Mouse (Mus musculus): Measurements from ENCODE around the gene Gm20388.

Gm20388 gene

DNA sequence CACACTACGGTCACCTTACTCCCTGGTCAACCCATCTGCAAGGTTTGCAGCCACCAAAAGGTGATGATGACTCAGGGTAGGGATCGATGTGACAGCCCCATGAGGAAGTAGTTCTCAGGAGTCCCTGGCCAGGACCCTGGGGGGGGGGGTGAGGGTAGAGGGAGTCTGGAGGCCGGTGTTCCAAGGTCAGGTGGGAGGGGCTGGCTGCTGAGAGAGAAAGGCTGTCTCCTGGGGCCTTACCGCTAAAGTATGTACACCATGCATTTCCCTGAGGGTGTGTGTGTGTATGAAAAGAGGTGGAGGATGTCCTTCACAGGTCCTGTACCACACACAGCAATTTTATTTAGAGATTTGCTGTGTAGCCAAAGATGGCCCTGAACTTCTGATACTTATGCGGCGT is 2742.0 kb downstream of the Gm20388 start:
- DNase-seq (ENCODE audit: low spot score): no peak

DNA sequence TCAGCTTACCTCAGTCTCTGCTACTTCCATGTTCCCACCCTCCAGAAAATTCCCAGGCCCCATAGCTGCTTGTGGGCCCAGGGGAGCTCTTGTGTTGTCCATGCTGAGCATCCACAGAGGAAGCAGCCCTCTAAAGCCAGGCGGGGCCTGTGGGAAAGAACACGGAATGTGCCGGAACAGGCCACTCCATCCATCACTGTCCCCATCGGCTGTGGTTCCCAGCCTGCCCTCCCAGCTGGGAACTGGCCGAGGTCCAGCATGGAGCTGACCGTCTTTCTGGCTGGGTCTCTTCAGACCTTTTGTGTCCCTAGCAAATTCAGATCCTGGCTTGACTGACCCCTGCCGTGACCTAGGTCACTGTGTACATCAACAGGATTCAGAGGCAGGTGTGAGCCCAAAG is 2744.1 kb downstream of the Gm20388 start:
- no peak for DNase-seq (ENCODE audit: low spot score)

- DNase-seq (ENCODE audit: low spot score): no peak
Measured at GRCm38 (mm10) chr8:122656056-122656999, 2745.7 kb downstream of the Gm20388 start.

- no peak for DNase-seq (ENCODE audit: low spot score)
Measured at GRCm38 (mm10) chr8:122658149-122658806, 2747.6 kb downstream of the Gm20388 start.

DNA sequence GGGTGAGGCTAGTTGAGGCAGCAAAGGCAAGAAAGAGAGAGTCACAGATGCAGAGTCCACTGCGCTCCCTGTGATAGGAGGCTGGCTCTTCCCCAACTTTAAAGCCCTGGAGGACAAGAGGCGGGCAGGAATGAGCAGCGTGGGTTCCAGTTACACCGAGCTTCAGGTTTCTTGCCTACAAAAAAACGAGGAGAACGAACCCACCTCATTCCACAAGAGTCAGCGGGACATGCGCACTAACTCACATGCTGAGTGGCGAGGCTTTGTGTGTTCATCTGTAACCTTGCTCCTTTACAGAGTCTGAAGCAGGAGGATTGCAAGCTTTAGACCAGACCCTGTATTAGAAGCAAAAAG is 2748.1 kb downstream of the Gm20388 start:
- DNase-seq (ENCODE audit: low spot score): no peak

GRCm38 (mm10) chr8:122660022-122660421 is 2749.4 kb downstream of the Gm20388 start:
- DNase-seq (ENCODE audit: low spot score): no peak

DNA sequence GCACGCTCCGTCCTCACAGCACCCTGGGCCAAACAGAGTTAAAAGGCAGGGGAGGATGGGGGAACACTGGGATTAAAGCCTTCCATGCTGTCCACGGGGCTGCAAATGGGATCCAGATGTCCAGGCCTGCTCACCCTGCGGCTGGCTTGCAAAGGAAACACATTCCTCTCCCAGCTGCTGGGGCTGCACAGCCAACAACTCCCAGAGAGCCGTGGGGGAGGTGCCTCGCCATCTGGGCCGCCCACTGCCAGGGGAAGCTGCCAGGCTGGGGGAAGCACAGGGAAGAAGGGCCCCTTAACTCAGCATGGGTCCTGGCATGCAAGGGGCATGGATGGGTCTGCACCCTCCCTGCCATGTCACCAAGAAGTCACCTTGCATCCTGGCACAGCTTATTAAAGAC is 2750.5 kb downstream of the Gm20388 start:
- DNase-seq (ENCODE audit: low spot score): peak; percentile 37

- DNase-seq (ENCODE audit: low spot score): no peak
Measured at GRCm38 (mm10) chr8:122661894-122662293, 2751.3 kb downstream of the Gm20388 start.

DNA sequence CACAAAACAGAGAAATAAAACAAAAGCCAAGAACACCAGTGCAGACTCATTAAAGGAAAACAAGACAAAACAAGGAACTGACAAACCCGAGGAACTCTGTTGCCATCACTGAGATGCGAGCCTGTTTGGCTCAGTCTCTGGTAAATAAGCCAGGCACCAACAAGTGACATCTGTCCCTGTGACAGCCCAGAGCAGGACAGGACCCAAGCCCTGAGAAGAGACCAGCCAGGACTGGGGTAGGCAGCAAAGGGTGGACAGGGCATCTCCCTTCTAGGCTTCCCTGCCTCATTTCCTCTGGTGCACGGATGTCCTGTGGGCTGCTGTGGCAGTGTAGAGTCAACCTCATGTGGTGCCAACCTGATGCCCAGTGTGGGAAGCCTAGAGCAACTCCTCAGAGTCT is 2752.5 kb downstream of the Gm20388 start:
- DNase-seq (ENCODE audit: low spot score): no peak

GRCm38 (mm10) chr8:122663670-122664069 is 2753.0 kb downstream of the Gm20388 start:
- DNase-seq (ENCODE audit: low spot score): no peak

DNA sequence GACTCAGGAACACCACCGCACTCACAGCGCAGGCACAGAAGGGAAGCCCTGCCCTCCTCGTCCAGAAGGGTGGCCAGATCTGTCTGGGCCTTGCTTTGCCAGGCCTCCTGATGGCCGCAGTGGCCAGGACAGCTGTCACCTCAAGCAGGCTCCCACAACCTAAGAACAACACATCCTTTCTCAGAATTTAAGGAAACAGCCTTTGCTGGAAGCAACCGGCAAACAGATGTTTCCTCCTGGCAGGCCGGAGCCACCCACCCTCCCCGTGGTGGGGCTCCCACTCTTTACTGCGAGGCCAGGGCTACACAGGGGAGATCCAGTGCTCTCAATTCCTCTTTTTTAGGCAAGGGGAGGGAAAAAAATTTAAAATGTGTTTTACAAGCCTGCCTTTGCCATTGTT is 2754.6 kb downstream of the Gm20388 start:
- DNase-seq (ENCODE audit: low spot score): no peak

DNA sequence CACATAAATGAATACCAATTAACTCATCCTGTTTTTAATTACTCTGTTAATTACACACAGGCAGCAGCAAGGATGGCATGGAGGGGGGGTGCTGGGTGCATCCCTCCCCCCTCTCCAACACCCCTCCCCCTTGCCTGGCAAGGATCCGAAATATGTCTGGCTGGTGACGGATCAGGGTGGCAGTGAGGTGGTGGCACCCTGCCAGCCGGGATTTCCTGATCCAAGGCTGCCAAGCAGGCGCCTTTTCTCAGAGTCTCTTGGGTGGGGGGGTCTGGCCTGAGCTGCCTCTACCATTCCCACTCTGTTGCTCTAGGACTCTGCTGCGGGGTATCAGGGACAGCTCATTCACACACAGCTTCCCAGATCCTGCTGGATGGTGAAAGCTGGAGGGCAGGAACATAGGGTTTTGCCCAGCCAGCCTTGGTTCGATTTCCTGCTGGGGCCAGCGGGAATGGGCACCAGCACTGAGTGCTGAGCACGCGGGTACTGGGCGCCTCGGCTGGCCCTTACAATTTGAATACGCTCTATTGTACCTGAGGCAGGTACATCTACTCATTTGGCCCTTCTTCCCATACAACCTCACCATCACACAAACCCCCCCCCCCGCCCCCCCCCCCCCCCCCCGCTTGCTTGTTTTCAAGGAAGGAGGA is 2755.2 kb downstream of the Gm20388 start:
- DNase-seq (ENCODE audit: low spot score): no peak

DNA sequence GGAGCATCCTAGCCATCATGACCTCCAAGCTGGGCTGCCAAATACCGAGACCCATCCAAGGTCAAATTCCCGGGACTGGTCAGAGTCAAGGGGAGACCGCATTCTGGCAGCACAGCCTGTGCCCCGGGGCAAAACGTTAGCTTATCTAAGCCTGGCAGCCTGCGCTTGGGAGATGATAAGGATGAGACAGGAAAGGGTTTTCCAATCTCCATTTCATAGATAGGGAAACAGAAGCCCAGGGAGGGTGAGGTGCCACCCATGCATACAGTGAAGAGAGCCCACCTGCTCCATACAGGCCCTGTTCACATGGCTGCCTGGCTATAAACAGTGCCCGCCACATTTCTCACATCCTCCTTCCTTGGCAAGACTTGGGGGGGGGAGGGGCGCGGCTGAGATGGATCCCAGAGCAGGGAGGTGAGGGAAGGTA is 2755.7 kb downstream of the Gm20388 start:
- DNase-seq (ENCODE audit: low spot score): no peak

- no peak for DNase-seq (ENCODE audit: low spot score)
Measured at GRCm38 (mm10) chr8:122666827-122667226, 2756.2 kb downstream of the Gm20388 start.

DNA sequence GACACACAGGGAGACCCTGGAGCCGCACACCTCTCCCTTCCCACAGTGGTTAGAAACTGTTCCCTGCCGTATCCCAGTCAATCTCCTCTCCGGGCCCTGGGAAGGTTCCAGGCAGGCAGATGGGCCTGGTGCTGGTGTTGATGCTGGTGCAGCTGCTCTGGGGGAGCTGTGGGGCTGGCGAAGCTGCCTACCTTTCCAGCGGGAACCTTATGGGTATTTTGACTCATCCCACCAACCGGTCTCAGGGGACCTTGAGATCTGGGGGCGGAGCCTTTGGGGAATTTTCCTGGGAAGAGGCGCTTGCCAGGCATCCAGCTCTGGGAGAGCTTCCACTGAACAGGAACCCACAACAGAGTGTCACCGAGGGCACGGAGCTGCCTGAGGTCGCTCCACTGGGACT is 2757.2 kb downstream of the Gm20388 start:
- DNase-seq (ENCODE audit: low spot score): no peak

DNA sequence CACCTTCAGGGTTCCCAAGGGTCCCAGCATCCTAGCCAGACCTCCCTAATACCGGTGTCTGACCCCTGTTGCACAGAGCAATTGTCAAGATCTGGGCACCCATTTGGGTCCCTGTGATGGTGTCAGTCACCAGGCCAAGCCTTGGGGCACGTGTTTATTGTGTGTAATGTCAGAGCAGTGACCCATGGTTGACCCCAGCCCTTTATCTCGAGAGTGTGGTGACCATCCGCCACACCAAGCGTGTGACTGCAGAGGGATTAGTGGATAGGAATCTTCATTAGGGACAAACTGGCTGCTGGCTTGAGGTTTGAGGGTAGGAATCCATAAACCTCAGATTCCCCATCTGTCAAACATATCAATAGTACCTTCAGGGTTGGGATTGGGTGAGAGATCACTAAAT is 2758.7 kb downstream of the Gm20388 start:
- no peak for DNase-seq (ENCODE audit: low spot score)

DNA sequence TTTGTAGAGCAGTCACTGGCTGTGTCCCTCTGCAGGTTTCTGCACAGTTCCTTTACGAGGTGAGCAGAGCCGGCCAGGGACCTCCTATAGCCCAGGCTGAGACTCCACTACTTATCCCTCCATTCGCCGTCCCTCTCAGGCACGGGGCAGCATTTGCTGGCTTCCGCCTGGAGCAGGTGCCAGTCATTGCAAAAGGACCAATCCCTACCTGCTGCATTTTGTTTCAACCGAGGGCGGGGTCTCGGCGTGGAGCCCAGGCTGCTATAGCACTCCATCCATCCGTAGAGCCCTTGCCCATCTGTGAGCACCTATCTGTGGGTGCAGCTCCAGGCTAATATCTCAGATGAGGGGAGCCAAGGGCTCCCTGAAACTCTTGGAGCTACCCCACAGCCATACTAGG is 2759.4 kb downstream of the Gm20388 start:
- no peak for DNase-seq (ENCODE audit: low spot score)

- DNase-seq (ENCODE audit: low spot score): no peak
Measured at GRCm38 (mm10) chr8:122670718-122671117, 2760.1 kb downstream of the Gm20388 start.

GRCm38 (mm10) chr8:122671894-122672293 is 2761.3 kb downstream of the Gm20388 start:
- DNase-seq (ENCODE audit: low spot score): no peak

DNA sequence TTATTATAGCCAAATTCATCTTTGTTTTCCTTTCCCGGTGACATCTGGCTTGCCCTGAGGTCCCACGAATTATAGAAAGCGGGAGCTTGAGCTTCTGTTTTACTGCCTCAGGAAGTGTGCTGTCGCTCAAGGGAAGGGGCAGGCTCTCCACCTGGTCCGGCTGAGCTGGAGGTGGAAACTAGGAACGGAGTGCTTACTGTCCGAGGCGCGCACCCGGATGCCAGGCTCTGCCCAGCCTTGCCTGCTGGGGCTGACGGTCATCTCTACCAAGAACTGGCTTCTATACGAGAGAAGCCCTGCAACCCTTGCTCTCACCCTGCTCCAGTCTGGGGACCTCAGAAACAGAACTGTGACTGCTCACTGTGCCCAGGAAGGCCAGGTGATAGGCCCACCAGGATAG is 2763.3 kb downstream of the Gm20388 start:
- no peak for DNase-seq (ENCODE audit: low spot score)

- DNase-seq (ENCODE audit: low spot score): no peak
Measured at GRCm38 (mm10) chr8:122674999-122675398, 2764.4 kb downstream of the Gm20388 start.

DNA sequence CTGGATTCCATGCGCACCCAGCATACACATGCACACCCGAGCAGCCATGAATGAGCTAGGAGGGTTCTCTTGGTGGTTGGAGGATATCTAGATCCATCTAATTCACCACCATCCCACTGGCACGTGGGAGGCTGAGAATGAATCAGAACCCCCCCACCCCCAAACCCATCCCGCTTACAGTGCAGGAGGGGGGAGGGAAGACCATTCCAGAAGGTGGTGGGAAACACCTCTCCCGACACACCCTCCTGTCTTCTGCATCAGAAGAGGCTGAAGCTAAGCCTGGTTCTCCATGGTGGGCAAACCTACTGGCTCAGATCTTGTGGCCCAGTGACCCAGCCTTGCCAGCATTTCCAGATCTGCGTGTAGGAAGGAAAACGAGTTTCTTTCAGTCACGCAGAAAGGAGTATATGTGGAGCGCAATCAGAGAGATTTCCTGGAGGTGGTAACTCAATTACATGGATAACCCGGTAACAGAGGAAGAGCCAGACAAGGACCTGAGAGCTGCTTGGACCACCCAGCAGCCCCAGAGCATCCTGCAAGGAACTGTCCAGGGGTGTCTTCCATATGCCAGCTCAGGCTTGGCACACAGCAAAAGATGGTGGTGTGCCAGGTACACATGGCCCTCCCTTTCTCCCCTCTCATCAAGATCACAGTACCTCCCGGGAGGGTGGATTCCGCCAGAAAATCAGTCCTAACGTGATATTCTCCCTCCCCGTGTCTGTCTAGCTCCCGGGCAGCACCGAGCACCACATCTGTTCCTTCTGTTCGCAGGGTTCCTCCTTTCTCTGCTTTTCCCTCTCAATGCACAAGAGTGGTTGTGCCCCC is 2765.2 kb downstream of the Gm20388 start:
- DNase-seq (ENCODE audit: low spot score): no peak

Measured in urinary bladder, postnatal 25 days (tissue).